Mouse (Mus musculus) heart, adult 2 months (tissue): Measurements from ENCODE around the gene Rgs21.

Experiments used
- CTCF ChIP-seq: fragments of 200-600 bp; IDR thresholded peaks from 2 replicates; pipeline ENCODE4 v1.8.1; 2022; ENCODE audit warnings: antibody characterized with exemption, mild to moderate bottlenecking, moderate library complexity
- EP300 ChIP-seq: fragments of 200-500 bp; IDR thresholded peaks from 2 replicates; pipeline ENCODE4 v1.6.1; 2011; ENCODE audit warnings: low read depth, low read length, control low read depth; ENCODE audit not compliant: insufficient read depth
- POLR2A ChIP-seq: fragments of 200-500 bp; IDR thresholded peaks from 2 replicates; pipeline ENCODE4 v1.6.1; 2011; ENCODE audit warnings: mild to moderate bottlenecking, low read depth, low read length, control low read depth; ENCODE audit not compliant: insufficient read depth

DNA sequence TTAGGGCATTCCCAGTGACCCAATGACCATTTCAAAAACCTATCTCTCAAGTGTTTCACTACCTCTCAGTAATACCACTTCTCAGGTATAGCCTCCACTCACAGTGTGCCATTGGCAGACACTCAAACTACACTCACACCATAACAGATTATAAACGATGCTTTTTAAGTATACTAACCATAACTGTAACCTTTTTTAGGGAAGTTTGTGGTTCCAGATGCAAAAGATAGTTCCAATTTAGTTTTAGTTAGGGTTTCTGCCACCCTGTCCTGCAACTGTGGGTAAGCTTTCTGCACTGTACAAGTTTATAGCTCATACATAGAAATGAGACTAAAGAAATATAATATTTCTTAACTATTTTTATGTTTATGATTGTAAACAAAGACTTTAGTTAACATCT, 67.7 kb downstream of the Rgs21 start:
- TF ChIP-seq CTCF, result no peak
- no peak for TF ChIP-seq POLR2A
- no peak for TF ChIP-seq EP300
